Mouse (Mus musculus) cerebellum, adult 2 months (tissue): Measurements from ENCODE around the gene Antxr2.

ENCODE experiments used
- CTCF ChIP-seq: fragments of 200-500 bp; IDR thresholded peaks from 2 replicates; pipeline ENCODE4 v1.5.1; 2011; ENCODE audit warnings: low read depth, mild to moderate bottlenecking, control low read depth, low read length, moderate library complexity, borderline replicate concordance; ENCODE audit not compliant: insufficient read depth
- POLR2A ChIP-seq: fragments of 200-500 bp; IDR thresholded peaks from 2 replicates; pipeline ENCODE4 v1.6.1; 2011; ENCODE audit warnings: low read length, control low read depth, borderline replicate concordance; ENCODE audit not compliant: insufficient read depth

DNA sequence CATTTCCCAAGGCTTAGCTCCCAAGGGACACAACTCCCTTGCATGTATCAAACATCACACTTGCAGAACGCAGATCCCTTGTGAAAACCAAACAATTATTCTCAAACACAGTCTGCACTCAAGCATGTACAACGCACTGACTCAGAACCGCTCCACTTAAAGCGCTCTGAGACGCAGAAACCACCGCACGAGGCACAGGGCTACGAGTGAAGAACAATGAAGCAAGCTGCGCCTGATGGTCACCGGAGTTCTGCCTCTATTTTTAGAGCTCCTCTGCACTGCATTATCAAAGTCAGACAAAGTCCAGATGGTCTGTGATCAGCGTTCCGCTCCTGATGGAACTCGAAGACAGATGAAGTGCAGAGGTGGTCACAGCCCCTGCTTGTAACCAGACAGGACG lies 50.4 kb downstream of the Antxr2 start:
- TF ChIP-seq CTCF: no peak
- TF ChIP-seq POLR2A: no peak
